Mouse (Mus musculus) kidney, adult 2 months (tissue): ENCODE measurements around the gene Zfp266. TPM values are rescaled to one million over a fixed set of nuclear protein-coding genes. Genes with fewer than 3 reads are reported as not detected.

ENCODE experiments used
- DNase-seq: peaks from one replicate; pipeline ENCODE4 v3.0.0; 2021
- H3K27ac ChIP-seq: fragments of 200-500 bp; 2 replicates; pipeline ENCODE4 v1.5.1; 2012; ENCODE audit warnings: low read depth, low read length, control low read depth, inconsistent platforms; ENCODE audit not compliant: insufficient read depth
- H3K27me3 ChIP-seq: fragments of 200-500 bp; replicated peaks from 2 replicates; pipeline ENCODE4 v1.6.1; 2012; ENCODE audit warnings: mild to moderate bottlenecking, moderate library complexity, low read length, inconsistent platforms; ENCODE audit not compliant: control insufficient read depth, insufficient read depth
- H3K36me3 ChIP-seq: fragments of 200-500 bp; 2 replicates; pipeline ENCODE4 v1.6.1; 2012; ENCODE audit warnings: mild to moderate bottlenecking, moderate library complexity, low read length, inconsistent platforms; ENCODE audit not compliant: control insufficient read depth, insufficient read depth
- H3K4me1 ChIP-seq: fragments of 200-500 bp; 2 replicates; pipeline ENCODE4 v1.6.1; 2011; ENCODE audit warnings: low read length; ENCODE audit not compliant: control insufficient read depth, insufficient read depth
- H3K4me3 ChIP-seq: fragments of 200-500 bp; 2 replicates; pipeline ENCODE4 v1.5.1; 2011; ENCODE audit warnings: mild to moderate bottlenecking, low read depth, low read length, control low read depth; ENCODE audit not compliant: insufficient read depth
- CTCF ChIP-seq: fragments of 200-500 bp; conservative IDR thresholded peaks from 2 replicates; pipeline ENCODE4 v1.5.1; 2011; ENCODE audit warnings: low read depth, mild to moderate bottlenecking, control low read depth, low read length, moderate library complexity, mixed read lengths; ENCODE audit not compliant: insufficient read depth, insufficient read length
- POLR2A ChIP-seq: fragments of 200-500 bp; IDR thresholded peaks from one replicate; pipeline ENCODE4 v1.6.1; 2011; ENCODE audit warnings: low read depth, low read length, control low read depth
- WGBS: fragments of 180-500 bp; shearing (Covaris S2); methylation state at CpG from one replicate; pipeline ENCODE4 v1.1.7; 2018; 5-methylcytosine and 5-hydroxymethylcytosine counted together
- polyA plus RNA-seq: library from polyadenylated mRNA; depleted of rRNA; stranded (reverse); fragments of >200 nt; gene quantifications from 2 replicates; pipeline ENCODE4 v1.2.3, GENCODE M21; 2012

The Zfp266 gene
- polyA plus RNA-seq, 1 experiment = 6.6 TPM

DNA sequence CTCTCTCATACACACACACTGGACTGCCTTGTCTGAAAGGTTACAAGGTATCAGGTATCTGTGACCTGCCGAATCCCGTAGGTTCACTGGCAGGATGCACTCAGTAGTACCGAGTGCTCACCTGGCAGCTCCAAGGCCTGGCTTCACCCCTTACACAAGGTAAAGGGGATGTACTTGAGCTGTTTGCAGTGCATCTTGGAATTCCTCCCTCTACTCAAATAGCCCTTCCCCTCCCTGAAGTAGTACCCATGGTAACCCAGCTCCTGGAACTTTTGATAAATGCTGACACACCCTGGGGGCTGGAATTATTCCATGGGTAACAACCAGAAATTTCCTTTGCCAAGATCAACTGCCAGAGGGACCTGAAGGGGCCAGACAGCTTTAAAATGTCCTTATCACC lies 7.2 kb downstream of the Zfp266 start:
- WGBS = 60% methylated on average over 3 of the region's 3 CpGs
- no peak overlapping the region for H3K27ac ChIP-seq
- DNase-seq = no peak
- H3K36me3 ChIP-seq = no peaks in the 10 kb centered on the region; the same call in 1 of the 2 replicates
- H3K4me3 ChIP-seq = no peak overlapping the region
- no peaks in the 10 kb centered on the region for H3K27me3 ChIP-seq
- peaks cover 5% of the 10 kb centered on the region for H3K4me1 ChIP-seq
- TF ChIP-seq POLR2A (no peak), CTCF (no peak)

DNA sequence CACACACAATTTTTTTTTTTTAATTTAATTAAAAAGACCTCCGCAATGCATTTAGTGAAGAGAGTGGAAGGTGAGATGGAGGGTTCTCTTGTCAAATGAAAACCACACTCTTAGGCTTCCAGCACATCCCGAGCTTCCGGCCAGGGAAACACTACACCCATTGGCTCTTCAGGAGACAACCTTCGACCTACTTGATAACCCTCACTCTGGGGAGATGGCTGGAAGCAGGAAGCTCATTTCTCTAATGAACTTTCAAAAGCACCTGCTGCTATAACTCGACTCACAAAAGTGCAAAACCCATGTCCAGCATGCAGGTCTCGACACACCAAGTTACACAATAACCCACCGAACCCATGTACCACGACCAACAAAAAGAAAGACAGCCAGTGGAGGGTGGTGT lies 8.5 kb downstream of the Zfp266 start:
- 54% methylated on average over 8 of the region's 8 CpGs for WGBS

GRCm38 (mm10) chr9:20511645-20512044 lies 9.6 kb downstream of the Zfp266 start:
- Histone ChIP-seq H3K27ac (no peak overlapping the region), H3K4me3 (no peak overlapping the region), H3K4me1 (peaks cover 5% of the 10 kb centered on the region; the same call in 1 of the 2 replicates), H3K36me3 (no peaks in the 10 kb centered on the region; the same call in none of the 2 replicates), H3K27me3 (no peaks in the 10 kb centered on the region)
- WGBS = 84% methylated on average over 4 of the region's 4 CpGs
- DNase-seq = no peak
- TF ChIP-seq CTCF (no peak), POLR2A (no peak)

More for the DNA sequence above, 8.5 kb downstream of the Zfp266 start:
- Histone ChIP-seq H3K27me3 (no peaks in the 10 kb centered on the region), H3K4me1 (peaks cover 5% of the 10 kb centered on the region), H3K27ac (no peak overlapping the region), H3K36me3 (no peaks in the 10 kb centered on the region; the same call in 1 of the 2 replicates), H3K4me3 (no peak overlapping the region)
- no peak for TF ChIP-seq POLR2A
- DNase-seq = no peak

- no peak overlapping the region for H3K27ac ChIP-seq
- H3K27me3 ChIP-seq = no peaks in the 10 kb centered on the region
- no peak for TF ChIP-seq CTCF
- no peak for TF ChIP-seq POLR2A
- peaks cover 6% of the 10 kb centered on the region for H3K4me1 ChIP-seq
- H3K36me3 ChIP-seq = no peaks in the 10 kb centered on the region; the same call in none of the 2 replicates
- 12% methylated on average over 1 of the region's 1 CpGs for WGBS
- H3K4me3 ChIP-seq = no peak overlapping the region
- no peak for DNase-seq
These were observed 10.9 kb downstream of the Zfp266 start for GRCm38 (mm10) chr9:20510346-20510745.

- no peaks in the 10 kb centered on the region for H3K27me3 ChIP-seq
- H3K27ac ChIP-seq = no peak overlapping the region
- TF ChIP-seq CTCF = no peak
- TF ChIP-seq POLR2A = no peak
- peaks cover 11% of the 10 kb centered on the region for H3K4me1 ChIP-seq
- no peak overlapping the region for H3K4me3 ChIP-seq
- 85% methylated on average over 3 of the region's 3 CpGs for WGBS
- no peak for DNase-seq
- no peaks in the 10 kb centered on the region; the same call in none of the 2 replicates for H3K36me3 ChIP-seq
These were observed 11.5 kb downstream of the Zfp266 start for GRCm38 (mm10) chr9:20509676-20510075.

DNA sequence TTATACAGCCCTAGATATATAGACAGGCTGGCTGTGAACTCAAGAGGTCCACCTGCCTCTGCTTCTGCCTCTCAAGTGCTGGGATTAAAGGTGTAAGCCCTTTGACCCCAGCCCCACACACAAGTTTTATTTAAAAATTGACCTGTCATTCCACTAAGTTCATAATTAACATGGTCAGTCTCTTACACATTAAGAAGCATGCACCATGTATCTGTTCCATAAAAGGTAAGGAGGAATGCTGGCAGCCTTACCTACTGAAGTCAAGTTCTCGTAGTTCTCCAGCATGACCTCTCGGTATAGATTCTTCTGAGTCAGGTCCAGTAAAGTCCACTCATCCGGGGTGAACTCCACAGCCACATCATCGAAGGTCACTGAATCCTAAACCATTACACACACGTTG lies 16.4 kb downstream of the Zfp266 start:
- no peak overlapping the region for H3K27ac ChIP-seq
- H3K27me3 ChIP-seq = no peaks in the 10 kb centered on the region
- TF ChIP-seq POLR2A (no peak), CTCF (no peak)
- H3K4me3 ChIP-seq = no peak overlapping the region
- peaks cover 13% of the 10 kb centered on the region for H3K36me3 ChIP-seq
- DNase-seq = peak; percentile 71
- 53% methylated on average over 5 of the region's 5 CpGs for WGBS
- peaks cover 6% of the 10 kb centered on the region; the same call in 1 of the 2 replicates for H3K4me1 ChIP-seq

DNA sequence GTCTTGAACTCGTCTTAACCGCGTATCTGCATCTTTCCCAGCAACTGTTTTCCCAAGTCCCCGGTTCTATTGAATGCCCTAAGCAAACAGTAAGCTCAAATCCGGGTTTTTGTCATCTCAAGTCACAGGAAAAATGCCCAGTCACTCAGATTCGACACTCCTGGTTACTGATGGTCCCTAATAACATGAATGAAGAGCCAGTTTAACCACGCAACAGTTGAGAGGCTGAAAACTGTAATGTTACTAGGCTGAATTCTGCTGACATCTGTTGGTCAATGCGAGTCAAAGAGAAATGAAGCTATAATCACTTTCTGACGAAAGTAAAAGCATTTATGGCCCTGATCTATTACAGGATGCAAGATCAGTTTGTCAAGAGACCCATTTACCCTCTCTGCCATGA lies 27.9 kb downstream of the Zfp266 start:
- TF ChIP-seq POLR2A (no peak), CTCF (no peak)
- Histone ChIP-seq H3K27ac (peak overlapping the region; percentile 93), H3K36me3 (peaks cover 2% of the 10 kb centered on the region), H3K4me3 (peak overlapping the region; percentile 93), H3K4me1 (peaks cover 18% of the 10 kb centered on the region), H3K27me3 (no peaks in the 10 kb centered on the region)
- WGBS = 2% methylated on average over 9 of the region's 9 CpGs
- DNase-seq = peak; percentile 41
